Mouse (Mus musculus): Measurements from ENCODE around the gene Aspdh.
A peak's percentile ranks its signal among the peaks of the same experiment; 100 is the strongest.

Gene Aspdh

GRCm38 (mm10) chr7:44497361-44498055, 32.3 kb downstream of the Aspdh start:
- DNase-seq (ENCODE audit: low spot score in 2 of 2) = no peak

DNA sequence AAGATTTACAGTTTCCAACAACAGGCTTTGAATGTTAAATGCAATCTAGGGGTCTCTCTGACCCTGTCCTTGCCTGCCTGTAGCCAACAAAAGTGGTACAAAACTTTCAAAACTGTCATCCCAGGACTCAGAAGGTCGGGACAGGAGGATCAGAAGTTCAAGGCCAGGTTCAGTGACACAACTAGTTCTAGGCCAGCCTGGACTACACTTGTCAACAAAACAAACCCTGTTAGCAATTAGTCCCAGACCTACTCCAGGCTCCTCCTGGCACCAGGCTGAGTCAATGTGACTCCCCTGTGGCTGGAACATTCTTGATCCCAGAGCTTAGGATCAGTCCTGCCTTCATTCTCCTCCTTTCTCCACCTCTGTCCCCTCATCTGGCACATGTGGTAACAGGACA, 33.7 kb downstream of the Aspdh start:
- no peak for DNase-seq (ENCODE audit: low spot score in 2 of 2)

- no peak for DNase-seq (ENCODE audit: low spot score in 2 of 2)
Observed at GRCm38 (mm10) chr7:44500046-44500445, 34.9 kb downstream of the Aspdh start.

GRCm38 (mm10) chr7:44501563-44502115, 36.4 kb downstream of the Aspdh start:
- DNase-seq (ENCODE audit: low spot score in 2 of 2) = peak; percentile 54 to 83

GRCm38 (mm10) chr7:44507491-44507890, 42.3 kb downstream of the Aspdh start:
- DNase-seq (ENCODE audit: low spot score in 2 of 2) = no peak

Data from cerebellum, postnatal 4 days (tissue).